Mouse (Mus musculus): ENCODE data around the gene Slx4.

- TF ChIP-seq TCF12 (IDR thresholded peaks at IDR 0.05; ENCODE audit: low read depth, low read length) (no peak), POLR2AphosphoS2 (IDR thresholded peaks at IDR 0.05; ENCODE audit: low read length) (no peak), POLR2A (IDR thresholded peaks at IDR 0.05; ENCODE audit: control insufficient read depth in 1 of 2, insufficient read depth in 1 of 2, low read depth in 1 of 2, low read length in 2 of 2, poor library complexity in 1 of 2) (no peak), RAD21 (IDR thresholded peaks at IDR 0.05; ENCODE audit: low read depth, low read length) (no peak), MAZ (IDR thresholded peaks at IDR 0.05; ENCODE audit: low read depth, low read length) (no peak), TAL1 (IDR thresholded peaks at IDR 0.05; ENCODE audit: low read length) (no peak)
Observed at GRCm38 (mm10) chr16:4037690-4038089, 34.1 kb upstream of the Slx4 start.

Measured in MEL (cell line).